Comparison of ENCODE assay signal across 8 mouse cellular contexts in genomic region chr6:142659038-142659437, GRCm38 (mm10). TPM values are rescaled to one million over a fixed set of nuclear protein-coding genes. Genes with fewer than 3 reads are reported as not detected.
DNase-seq lines count a peak whose midpoint lies in the region; ATAC-seq and TF ChIP-seq lines count a peak whose summit lies in the region.
"Had no signal": no experiment of that assay in that cellular context is flagged by ENCODE, and none has a peak within 500 bp of the region (broad histone marks: within the 10 kb centered on the region; RNA-seq: fewer than 3 reads in every experiment).

No protein-coding gene starts in this region.

- no peaks in the 10 kb centered on the region for H3K4me1 ChIP-seq in kidney, postnatal 0 days (replicated peaks; ENCODE audit: insufficient read depth, low read length)
- H3K4me1 ChIP-seq in kidney, embryonic 16.5 days (ENCODE audit: insufficient read depth, low read length): no peaks in the 10 kb centered on the region
- no peaks in the 10 kb centered on the region for H3K4me1 ChIP-seq in ES-E14 (ENCODE audit: control insufficient read depth in 2 of 2, insufficient read depth in 2 of 2, low read length in 2 of 2, poor library complexity in 1 of 2)
- H3K4me1 ChIP-seq: liver, embryonic 15.5 days had no signal

- in situ Hi-C loops in ES-E14 (cut with MboI; ENCODE audit: low sequenced_read_pairs in 2 of 2, unreplicated experiment in 2 of 2): no loop called here

- no peak overlapping the region for H3K27ac ChIP-seq in kidney, postnatal 0 days
- H3K27ac ChIP-seq in kidney, embryonic 16.5 days (ENCODE audit: low read length): no peak overlapping the region
- no peak overlapping the region for H3K27ac ChIP-seq in ES-E14 (ENCODE audit: insufficient read depth, low read depth, low read length, poor library complexity, severe bottlenecking)
- H3K27ac ChIP-seq: liver, embryonic 15.5 days had no signal

- H3K4me3 ChIP-seq in kidney, postnatal 0 days (replicated peaks; ENCODE audit: low read depth, low read length): no peak overlapping the region
- H3K4me3 ChIP-seq in kidney, embryonic 16.5 days (ENCODE audit: low read length): no peak overlapping the region
- no peak overlapping the region for H3K4me3 ChIP-seq in ES-E14 (ENCODE audit: insufficient read depth in 1 of 2, low read depth in 1 of 2, low read length in 2 of 2, poor library complexity in 1 of 2, severe bottlenecking in 1 of 2)
- H3K4me3 ChIP-seq: liver, embryonic 15.5 days had no signal

- H3K9me3 ChIP-seq in kidney, postnatal 0 days (replicated peaks; ENCODE audit: low read length): no peaks in the 10 kb centered on the region
- no peaks in the 10 kb centered on the region for H3K9me3 ChIP-seq in kidney, embryonic 16.5 days (ENCODE audit: low read length)
- H3K9me3 ChIP-seq in ES-E14 (ENCODE audit: control insufficient read depth, insufficient read depth, low read depth, low read length): no peaks in the 10 kb centered on the region
- H3K9me3 ChIP-seq: liver, embryonic 15.5 days had no signal

- no peak overlapping the region for H3K9ac ChIP-seq in kidney, postnatal 0 days (ENCODE audit: low read depth, low read length)
- no peak overlapping the region for H3K9ac ChIP-seq in kidney, embryonic 16.5 days (replicated peaks; ENCODE audit: low read length)
- no peak overlapping the region for H3K9ac ChIP-seq in ES-E14 (ENCODE audit: insufficient read depth, low read depth, low read length, poor library complexity, severe bottlenecking)
- H3K9ac ChIP-seq: liver, embryonic 15.5 days had no signal

- 71% methylated on average over 5 of the region's 5 CpGs for WGBS in kidney, postnatal 0 days
- 70% methylated on average over 5 of the region's 5 CpGs for WGBS in kidney, embryonic 16.5 days

- H3K36me3 ChIP-seq in kidney, postnatal 0 days (ENCODE audit: insufficient read depth, low read length): no peaks in the 10 kb centered on the region
- no peaks in the 10 kb centered on the region for H3K36me3 ChIP-seq in kidney, embryonic 16.5 days (ENCODE audit: insufficient read depth, low read length)
- H3K36me3 ChIP-seq in ES-E14 (ENCODE audit: control insufficient read depth, insufficient read depth, low read length, poor library complexity, severe bottlenecking): no peaks in the 10 kb centered on the region
- H3K36me3 ChIP-seq: liver, embryonic 15.5 days had no signal

- no peak for DNase-seq in kidney, postnatal 0 days (ENCODE audit: low spot score)
- peak; percentile 49 for DNase-seq in ES-E14 (ENCODE audit: low read depth, low spot score)
- peak; percentile 10 for DNase-seq in c-Kit-positive CD71-positive TER-119-negative erythroid progenitor cells, embryonic 14.5 days (ENCODE audit: low read depth)
- peak; percentile 54 for DNase-seq in naive thymus-derived CD4-positive, alpha-beta T cell, adult 2 months (ENCODE audit: low read depth)
- DNase-seq in gastrocnemius, adult 8-10 months (ENCODE audit: low spot score in 2 of 2): no peak
- no peak for DNase-seq in right cerebral cortex, postnatal 25 days

- ATAC-seq in kidney, postnatal 0 days (replicated peaks; ENCODE audit: low FRiP score, low read depth): no peak
- no peak for ATAC-seq in kidney, embryonic 16.5 days (ENCODE audit: low FRiP score, low TSS enrichment)

- TF ChIP-seq CTCF in kidney, postnatal 0 days (IDR thresholded peaks at IDR 0.05; ENCODE audit: low read depth): peak; percentile 41; the same call in 1 of the 2 replicates

- no peaks in the 10 kb centered on the region for H3K27me3 ChIP-seq in kidney, postnatal 0 days (ENCODE audit: insufficient read depth, low read length)
- no peaks in the 10 kb centered on the region for H3K27me3 ChIP-seq in kidney, embryonic 16.5 days (ENCODE audit: insufficient read depth, low read length)
- H3K27me3 ChIP-seq: liver, embryonic 15.5 days had no signal

- no peak overlapping the region for H3K4me2 ChIP-seq in kidney, postnatal 0 days (ENCODE audit: low read length)
- H3K4me2 ChIP-seq in kidney, embryonic 16.5 days (replicated peaks; ENCODE audit: low read depth, low read length): no peak overlapping the region
- H3K4me2 ChIP-seq: liver, embryonic 15.5 days had no signal

TF ChIP-seq in ES-E14, 5 proteins besides CTCF, POLR2A, EP300 and RAD21:
- TF ChIP-seq MAFK (IDR thresholded peaks at IDR 0.05; ENCODE audit: insufficient read depth, low read depth, low read length) (no peak), CHD2 (IDR thresholded peaks at IDR 0.05; ENCODE audit: low read depth, low read length) (no peak), HCFC1 (IDR thresholded peaks at IDR 0.05; ENCODE audit: borderline replicate concordance, insufficient read depth, low read length) (no peak), ZNF384 (IDR thresholded peaks at IDR 0.05; ENCODE audit: low read depth, low read length) (no peak), ZC3H11A (IDR thresholded peaks at IDR 0.05; ENCODE audit: borderline replicate concordance, low read depth, low read length) (no peak)

RNA-seq across cellular contexts. Expression of gene Abcc9, which starts 43.1 kb away (rescaled TPM):
- 5.6 and 6.1 TPM in 2 replicates for polyA plus RNA-seq in kidney, postnatal 0 days (2015; fragmentation: Nextera tagmentation; extraction: Ambion mirVana)
- 6.3 and 7.3 TPM in 2 replicates for polyA plus RNA-seq in kidney, embryonic 16.5 days (2015; fragmentation: Nextera tagmentation; extraction: Ambion mirVana)
- total RNA-seq in ES-E14 (2012; rRNA removed): 0.05 and 0.13 TPM in 2 replicates
- total RNA-seq in gastrocnemius, adult 8-10 months (2022): 100 to 1,000 TPM; 124 to 153 (median 134) TPM

Comparison
In these comparisons a context has a peak if more than half of its experiments do, and no peak if none do; other contexts are left out.
1. DNase-seq: peak in ES-E14 (single experiment), c-Kit-positive CD71-positive TER-119-negative erythroid progenitor cells, embryonic 14.5 days (single experiment) and naive thymus-derived CD4-positive, alpha-beta T cell, adult 2 months (single experiment); none in kidney, postnatal 0 days (single experiment), gastrocnemius, adult 8-10 months (0 of 2) and right cerebral cortex, postnatal 25 days (single experiment).
2. RNA of gene Abcc9, which starts 43.1 kb away (total RNA-seq): 124 to 153 TPM in gastrocnemius, adult 8-10 months; 0.05 to 0.13 TPM in ES-E14; every median in the first group is over 100 times any median in the second.